Mouse (Mus musculus) gastrocnemius, postnatal 25 days (tissue): ENCODE measurements around the gene Dclre1b. TPM values are rescaled to one million over a fixed set of nuclear protein-coding genes. Genes with fewer than 3 reads are reported as not detected.
"Not testable (repeated sequence)": the region's sequence is repeated elsewhere in the genome, so short reads cannot be mapped to it uniquely, and the experiment has no call there.

Experiments
- DNase-seq: peaks from one replicate; pipeline ENCODE4 v3.0.0; 2022
- long read RNA-seq, 2 experiments: library from polyadenylated mRNA; stranded (forward); transcript quantifications; one replicate each; pipeline ENCODE4 v2.0.0; 2021
- total RNA-seq, 2 experiments: library from RNA; stranded (reverse); gene quantifications; 1 replicate in 1 of 2; 2 replicates in 1 of 2; pipeline ENCODE4 v1.2.3; 2021

Gene Dclre1b
- total RNA-seq = 1 to 10 TPM; 2.8 to 5.0 TPM
- long read RNA-seq, experiment 1, full-length matches to known transcripts = 1 of 1 reads
- long read RNA-seq, experiment 1, partial matches to known transcripts = 0 of 1 reads
- long read RNA-seq, experiment 1, other reads (novel, unspliced or antisense) = 0 of 1 reads
- long read RNA-seq, experiment 2, full-length matches to known transcripts = 5 of 5 reads
- long read RNA-seq, experiment 2, partial matches to known transcripts = 0 of 5 reads
- long read RNA-seq, experiment 2, other reads (novel, unspliced or antisense) = 0 of 5 reads

DNA sequence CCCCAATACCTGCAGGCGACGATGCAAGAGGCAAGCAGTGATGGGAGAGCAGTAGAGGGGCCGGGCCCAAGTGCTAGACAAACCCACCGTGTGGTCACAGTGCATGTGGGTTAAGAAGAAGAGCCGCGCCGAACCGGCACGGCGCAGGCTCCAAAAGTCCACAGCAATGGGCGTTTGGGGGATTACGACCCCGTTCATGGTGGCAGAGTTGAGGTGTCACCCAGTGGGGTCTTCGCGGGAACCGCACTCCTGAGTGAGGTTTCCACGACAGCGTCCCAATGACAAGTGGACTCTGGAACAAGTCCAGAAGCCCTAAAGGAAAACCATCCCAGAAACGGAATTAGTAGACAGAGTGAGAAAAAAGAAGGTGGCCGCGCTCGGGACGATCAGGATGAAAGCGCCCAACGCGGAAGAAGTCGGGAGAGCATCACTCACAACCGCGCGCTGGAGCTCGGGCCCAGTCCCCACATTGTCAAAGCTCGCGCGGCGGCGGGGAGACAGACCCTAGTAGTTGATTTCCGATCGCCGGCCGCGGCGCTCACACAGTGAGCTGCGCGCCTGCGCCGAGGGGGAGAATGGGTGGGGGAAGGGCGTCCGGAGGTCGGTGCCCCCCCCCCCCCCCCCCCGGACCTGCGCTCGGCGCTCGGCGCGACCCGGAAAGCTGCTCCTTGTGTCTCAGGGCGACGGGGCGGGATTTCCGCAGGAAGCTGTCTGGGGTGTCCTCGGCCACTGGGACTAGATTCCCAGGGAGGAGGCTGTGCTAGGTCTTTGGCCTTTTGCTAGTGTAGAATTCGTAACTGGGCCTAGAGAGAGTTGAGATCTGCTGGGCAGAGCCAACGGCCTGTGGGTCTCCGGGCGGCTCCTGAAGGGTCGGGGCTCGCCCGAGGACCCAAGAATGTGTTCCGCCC is at the start of gene Dclre1b, which contains the start of the genes Ap4b1 and Gm43064:
Dclre1b (minus strand) TSS at position 554 of the 908 bp plus-strand sequence.
Ap4b1 (plus strand) TSS at position 630 of the 908 bp plus-strand sequence.
Gm43064 (plus strand) TSS at position 683 of the 908 bp plus-strand sequence.
- peak; percentile 93 for DNase-seq

DNA sequence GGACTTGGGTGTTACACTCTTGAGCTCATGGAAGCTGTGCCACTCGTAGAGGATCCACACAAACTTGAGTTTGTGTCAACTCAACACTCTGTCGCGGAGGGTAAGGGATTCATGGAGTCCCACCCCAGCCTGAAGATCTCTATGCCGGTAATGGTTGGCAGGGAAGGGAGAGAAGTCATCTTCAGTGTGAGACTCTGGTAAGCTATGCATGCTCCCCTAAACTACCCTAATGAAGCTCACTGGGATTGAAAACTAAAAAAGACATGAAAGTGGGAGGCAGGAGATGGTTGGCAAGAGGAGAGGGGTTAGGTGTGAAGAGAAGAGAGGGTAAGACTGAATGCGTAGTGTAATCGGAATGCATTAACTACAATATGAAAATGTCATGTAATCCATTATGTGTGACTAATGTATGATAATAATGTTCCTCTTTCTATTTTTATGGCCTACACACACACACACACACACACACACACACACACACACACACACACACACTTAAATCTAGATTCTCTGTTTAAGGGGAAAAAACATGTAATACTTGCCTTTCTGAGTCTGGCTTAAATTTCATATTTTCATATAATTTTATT is 48.8 kb upstream of the Dclre1b start:
- no peak for DNase-seq

DNA sequence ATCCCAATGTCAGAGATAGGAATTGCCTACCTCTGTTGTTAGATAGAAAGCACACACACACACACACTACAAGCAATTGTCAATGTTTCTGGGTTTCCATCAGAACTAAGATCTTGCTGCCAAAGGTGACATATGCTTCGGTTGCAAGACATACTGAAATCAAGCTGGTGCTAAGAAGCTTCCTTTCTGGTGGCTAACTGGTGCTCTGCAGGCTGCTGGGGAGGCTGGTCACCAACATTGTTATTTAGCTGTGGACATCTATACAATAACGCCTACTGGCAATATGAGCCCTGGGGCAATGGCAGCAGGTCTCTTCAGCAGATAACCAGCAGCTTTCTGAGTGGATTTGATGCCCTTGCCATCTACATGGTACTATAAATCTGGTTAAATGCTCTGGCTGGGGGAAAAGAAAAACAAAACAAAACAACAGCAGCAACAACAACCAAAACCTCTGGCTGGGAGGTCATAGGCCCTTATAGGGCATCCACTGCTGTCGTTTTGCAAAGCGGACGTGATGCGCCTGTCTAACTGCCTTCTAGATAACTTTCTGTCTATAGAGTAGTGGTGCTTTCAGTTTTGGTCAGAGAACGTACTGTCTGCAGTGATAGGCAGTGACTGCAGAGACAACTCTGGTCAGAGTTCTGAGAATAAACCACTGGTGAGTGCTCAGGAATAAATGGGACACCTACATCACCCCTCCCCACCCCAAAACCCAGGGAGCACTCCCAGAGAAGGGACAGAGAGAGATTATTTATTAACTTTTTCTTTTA is 48.0 kb upstream of the Dclre1b start:
- DNase-seq = no peak

DNA sequence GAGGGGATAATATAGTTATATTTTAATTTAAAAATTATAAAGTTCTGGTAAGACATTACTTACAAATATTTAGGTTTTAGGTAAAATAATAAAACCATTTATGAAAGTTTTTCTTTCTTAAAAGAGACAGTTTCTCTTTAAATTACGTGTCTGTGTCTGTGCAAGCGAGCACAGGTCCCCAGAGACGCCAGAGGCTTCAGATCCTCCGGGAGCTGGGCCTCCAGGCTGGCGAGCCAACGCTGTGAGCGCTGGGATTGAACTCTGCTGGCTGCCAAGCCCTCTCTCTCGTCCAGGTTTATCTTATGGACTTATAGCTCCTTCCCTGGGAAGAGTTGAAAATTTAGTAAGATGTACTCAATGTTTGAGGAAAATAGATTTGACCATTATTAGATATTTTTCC is 44.6 kb upstream of the Dclre1b start:
- no peak for DNase-seq

DNA sequence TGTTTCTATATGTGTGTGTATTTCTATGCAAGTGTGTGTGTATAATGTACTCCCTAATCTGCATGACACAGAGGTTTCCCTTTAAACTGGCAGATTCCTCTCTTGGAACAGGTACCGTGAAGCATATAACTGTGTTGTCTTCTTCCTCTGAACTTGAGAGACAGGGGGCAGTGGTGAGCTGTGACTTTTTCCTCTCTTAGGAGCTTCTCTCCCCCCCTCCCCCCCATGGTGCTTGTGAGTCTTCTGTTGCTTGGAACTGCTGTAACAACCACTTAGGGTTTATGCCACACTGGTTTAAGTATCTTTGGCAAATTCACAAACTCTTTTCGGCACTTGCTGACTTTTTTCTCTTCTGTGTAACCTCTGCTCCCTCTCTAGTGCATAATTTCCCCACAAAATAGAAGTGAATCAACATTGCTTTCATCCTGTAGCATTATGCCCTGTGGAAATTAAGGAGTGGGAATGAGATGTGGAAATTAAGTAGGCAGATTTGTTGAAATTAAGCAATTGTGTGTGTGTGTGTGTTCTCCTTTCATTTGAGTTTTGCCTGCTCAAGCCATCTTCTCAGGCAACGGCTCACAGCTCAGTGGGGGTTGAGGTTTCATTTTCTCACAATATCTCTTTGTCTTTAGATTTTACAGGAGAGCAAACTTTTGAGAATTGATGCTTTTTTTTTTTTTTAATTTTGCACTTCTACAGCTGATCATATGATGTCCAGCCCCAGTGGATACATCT is 43.5 kb upstream of the Dclre1b start:
- DNase-seq = no peak

DNA sequence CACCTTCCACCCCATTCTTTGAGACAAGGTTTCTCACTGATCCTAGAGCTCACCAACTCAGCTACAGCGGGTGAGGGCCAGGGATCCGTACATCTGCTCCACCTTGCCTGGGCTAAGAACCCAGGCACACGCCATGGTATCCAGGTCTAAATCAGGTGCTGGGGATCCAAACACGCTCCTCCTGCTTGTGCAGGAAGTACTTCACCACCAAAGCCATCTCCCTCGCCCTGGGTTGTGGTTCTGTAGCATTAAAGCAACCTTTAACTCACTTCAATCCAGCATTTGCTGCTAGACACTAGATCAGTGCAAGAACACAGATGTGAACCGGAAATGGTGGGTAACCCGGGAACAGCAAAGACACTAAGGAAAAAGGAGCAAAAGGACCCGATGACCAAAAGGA is 42.6 kb upstream of the Dclre1b start:
- DNase-seq = no peak

DNA sequence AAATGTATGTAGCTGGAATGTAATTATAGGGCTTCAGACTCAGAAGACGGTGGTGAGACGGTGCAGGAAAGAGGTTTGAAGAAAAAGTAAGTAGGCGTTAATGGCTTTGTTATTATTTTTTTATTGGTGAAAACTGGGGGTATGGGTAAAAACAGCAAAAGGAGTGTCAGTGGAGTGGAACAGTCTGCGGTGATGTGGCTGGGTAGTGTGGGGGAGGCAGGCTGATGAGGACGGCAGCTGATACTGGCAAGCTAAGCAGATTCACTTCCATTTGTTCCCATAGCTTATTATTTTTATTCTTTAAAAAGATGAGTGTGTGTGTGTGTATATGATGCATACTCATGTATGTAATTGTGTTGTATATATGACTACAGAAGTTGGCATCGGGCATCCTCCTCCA is 42.2 kb upstream of the Dclre1b start:
- no peak for DNase-seq

DNA sequence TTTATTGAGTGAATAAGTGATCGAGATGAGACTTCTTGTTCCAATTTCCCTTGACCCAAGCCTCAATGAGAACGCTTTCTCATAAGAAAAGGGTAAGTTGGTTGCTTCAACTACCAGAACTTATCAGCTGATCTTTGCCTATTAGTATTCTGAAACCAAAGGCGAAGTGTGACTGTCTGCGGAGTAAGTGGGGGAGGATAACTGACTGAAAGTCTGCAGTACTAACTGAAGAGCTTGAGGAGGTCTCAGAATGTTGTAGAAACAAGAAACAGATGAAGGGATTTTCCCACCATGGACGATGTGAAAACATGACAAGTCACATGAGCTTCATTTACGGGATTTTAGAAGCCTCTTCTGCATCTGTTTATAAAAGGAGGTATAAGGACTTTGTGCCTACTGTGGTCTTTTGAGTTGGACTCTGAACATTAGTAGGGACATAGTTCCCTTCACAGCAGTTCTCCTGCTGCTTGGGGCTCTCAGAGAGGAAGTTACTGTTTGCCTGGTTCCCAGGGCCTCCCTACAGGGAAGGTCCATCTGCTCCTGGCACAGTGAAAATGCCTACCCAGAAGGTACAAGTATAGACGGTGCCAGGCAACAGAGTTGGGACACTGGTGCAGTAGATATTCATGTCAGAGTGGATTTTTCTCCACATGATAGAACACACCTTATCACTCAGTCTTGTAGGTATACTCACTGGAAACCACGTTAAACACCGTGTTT is 41.6 kb upstream of the Dclre1b start:
- DNase-seq = no peak

DNA sequence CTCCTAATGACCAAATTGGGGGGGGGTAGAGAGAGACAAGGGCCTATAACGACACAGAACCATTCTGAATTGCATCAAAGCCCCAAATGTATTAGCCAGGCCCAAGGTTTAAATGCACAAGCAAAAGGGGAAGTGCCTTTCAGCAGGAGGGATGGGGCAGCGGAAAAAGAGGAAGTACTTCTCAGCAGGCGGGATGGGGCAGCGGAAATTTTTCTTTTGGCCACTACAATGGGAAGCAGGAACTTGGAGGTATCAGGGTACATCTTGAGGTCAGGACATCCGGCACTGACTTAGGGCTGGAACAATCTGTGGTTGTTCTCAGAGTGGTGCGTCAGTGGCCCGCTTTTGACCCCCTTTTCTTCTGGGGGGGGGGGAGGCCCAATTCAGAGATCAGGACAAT is 31.7 kb upstream of the Dclre1b start:
- DNase-seq = not testable (repeated sequence)

DNA sequence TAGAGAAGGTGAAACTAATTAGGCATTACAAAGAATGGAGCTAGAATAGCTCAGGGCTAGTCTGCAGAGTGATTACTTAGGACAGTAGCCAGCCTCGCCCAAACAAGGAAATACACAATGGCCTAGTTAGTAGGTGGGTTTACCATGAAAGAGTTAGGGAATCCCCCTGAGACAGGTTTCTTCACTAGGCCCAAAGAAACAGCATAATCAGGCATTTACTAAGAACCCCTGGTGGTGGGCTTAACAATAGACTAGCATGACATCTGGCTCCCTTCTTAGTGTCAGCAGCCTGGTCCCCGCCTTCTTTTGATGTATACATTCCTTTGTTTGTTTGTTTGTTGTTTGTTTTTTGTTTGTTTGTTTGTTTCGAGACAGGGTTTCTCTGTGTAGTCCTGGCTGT is 31.0 kb upstream of the Dclre1b start:
- not testable (repeated sequence) for DNase-seq

DNA sequence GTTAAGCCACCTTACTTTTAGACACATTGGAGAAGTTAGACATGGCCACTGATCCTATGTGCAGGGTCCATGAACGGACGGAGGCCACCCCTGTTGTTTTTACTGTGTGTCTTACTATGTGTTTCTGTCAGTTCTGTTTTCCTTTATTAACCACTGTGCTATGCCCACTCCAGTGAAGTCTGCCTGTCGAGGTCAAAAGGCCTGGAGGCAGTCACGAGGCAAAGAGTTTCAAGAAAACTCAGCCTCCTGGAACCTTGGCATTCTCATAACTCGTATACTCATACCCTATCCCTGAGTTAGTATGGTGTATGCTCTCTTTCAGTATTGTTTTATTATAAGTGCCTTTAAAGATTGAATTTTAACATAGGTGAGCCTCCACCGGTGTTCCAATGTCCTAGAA is 30.5 kb upstream of the Dclre1b start:
- no peak for DNase-seq

DNA sequence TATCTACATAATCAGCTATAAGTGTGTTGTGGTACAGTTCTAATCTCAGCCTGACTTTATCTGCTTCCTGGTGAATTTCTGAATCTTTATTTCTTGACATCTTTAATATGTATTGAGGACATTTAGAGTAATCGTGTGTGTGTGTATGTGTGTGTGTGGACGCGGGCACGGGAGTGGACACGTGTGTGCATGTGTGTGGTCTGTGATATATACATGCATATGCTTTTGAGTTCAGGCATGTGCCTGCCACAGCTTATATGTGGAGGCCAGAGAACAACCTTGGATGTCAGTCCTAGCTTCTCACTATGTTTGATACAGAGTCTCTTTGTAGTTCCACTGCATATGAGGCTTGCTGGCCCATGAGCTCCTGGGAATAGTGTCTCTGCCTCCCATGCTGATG is 27.2 kb upstream of the Dclre1b start:
- no peak for DNase-seq

DNA sequence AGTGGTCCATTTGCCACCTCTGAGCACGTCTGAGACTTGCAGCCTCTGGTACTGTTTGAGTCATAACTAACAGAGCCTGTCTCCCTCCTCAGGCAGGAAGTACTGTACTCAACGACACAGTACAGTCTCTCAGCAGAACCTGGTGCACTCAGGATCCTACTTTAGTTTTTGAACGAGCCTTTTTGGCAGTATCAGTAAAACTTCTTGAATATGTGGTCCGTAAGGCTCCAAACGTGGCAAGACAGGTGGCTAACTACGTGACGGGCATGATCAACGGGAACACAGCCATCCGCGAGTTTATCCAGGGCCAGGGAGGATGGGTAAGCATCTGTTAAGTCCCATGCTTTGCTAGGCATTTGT is 26.7 kb upstream of the Dclre1b start:
- no peak for DNase-seq

DNA sequence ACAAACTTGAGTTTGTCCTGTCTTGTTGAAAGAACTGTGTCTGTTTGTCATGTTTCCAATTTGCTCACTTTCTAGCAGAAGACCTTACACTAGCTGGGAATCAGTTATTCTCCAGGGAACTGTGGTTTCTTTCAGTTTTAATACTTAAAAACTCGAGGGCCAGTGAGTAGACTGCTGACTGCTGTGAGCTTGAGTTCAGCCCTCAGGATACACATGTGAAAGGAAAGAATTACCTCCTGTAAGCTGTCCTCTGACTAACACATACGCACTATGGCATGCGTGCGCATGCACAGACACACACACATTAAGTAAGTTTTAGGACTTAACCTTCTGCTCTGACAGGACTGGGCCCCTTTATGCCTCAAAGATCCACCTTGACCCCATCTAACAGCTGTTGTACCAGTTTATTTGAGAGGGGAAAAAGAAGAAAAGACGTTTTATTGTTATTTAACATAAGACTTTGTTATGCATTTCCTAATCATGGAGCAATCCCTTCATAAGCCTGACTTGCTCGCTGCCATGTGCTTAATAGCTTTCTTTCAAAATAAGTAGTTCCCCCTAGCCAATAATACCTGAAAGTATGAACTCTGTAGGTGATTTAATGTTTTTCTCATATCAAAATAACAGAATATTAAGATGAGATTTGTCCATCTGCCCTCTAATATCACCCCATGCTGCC is 26.2 kb upstream of the Dclre1b start:
- no peak for DNase-seq

DNA sequence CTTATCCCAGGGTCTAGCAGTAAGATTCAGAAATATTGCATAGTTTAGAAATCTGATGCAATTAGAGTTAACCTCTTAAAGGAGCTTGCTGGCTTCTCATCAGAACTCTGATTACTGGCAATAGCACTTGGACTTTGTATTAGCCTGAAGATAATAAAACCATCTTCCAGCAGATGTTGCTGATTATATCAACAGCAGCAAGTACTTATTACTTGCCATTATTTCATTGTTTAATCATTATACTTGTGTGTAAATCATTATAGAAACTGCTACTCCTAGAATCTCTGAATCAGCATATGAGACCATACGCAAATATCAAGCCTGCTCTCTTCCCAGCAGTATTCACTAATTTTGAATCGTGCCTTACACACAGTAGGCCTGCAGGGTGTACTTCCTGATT is 24.8 kb upstream of the Dclre1b start:
- DNase-seq = no peak

DNA sequence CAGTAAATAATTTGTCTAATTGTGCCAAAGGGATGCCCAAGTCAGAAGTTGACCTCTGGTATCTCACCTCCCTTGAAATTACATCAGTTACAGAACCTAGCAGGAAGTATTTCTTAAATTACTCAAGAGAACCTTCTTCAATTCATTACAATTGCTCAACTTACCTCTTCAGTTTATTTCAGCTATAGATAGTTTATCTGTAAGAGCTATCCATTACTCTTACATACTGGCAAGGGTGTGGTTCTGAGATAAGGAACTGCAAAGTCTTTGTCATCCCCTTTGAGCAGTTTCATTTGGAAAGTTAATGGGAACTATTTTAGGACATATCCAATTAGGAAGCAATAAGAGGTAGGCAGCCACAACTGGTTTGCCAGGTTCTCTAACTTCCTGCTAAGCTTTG is 23.2 kb upstream of the Dclre1b start, which contains the start of gene Bcl2l15:
Bcl2l15 (plus strand) TSS at position 176 of the 400 bp plus-strand sequence.
- no peak for DNase-seq

DNA sequence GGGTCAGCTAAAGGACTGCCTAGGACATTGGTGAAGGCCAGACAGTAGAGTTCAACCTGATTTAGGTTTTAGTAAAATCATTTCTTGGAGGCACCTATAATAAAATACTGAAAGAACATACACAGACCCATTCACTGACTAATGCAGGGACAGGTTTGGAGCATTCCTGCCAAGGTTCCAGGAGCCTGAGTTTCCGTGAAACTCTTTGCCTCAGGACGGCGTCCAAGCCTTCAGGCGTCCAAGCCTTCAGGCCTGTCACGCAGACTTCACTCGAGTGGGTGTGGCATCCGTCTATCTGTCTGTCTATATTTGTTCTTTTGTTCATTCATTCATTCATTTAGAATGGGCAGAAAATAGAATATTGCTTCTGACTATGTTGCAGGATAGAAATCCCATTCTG is 21.9 kb upstream of the Dclre1b start:
- no peak for DNase-seq

DNA sequence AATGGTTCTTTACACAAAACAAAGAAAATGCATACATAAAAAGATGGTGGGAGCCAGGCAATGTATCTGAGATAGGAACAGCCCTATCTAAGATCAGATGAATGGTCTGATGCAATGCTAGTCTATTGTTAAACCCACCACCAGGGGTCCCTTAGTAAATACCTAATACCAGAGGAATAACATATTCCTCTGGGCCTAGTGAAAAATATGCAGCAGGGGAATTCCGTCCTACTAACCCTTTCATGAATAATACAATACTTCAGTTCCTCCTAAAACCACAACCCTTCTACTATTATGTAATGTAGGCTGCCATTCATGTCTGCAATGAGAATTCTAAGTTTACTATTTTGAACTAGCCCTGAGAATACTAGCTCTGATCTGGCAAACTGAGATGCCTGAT is 21.4 kb upstream of the Dclre1b start:
- not testable (repeated sequence) for DNase-seq

DNA sequence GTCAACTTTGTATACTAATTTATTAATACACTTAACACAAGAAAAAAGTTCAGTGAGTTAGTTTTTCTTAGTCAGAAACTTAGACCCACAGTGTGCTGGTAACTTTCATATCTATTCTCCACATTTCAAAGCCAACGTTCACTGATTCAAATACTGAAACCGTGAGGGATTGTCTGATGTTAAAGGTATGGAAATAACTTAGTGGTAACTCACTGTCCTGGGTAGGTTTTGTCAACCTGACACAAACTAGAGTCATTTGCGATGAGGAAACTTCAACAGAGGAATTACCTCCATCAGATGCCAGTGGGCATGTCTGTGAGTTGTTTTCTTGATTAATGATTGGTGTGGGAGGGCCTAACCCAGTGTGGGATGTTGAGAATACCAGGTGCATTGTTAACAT is 19.8 kb upstream of the Dclre1b start:
- no peak for DNase-seq

DNA sequence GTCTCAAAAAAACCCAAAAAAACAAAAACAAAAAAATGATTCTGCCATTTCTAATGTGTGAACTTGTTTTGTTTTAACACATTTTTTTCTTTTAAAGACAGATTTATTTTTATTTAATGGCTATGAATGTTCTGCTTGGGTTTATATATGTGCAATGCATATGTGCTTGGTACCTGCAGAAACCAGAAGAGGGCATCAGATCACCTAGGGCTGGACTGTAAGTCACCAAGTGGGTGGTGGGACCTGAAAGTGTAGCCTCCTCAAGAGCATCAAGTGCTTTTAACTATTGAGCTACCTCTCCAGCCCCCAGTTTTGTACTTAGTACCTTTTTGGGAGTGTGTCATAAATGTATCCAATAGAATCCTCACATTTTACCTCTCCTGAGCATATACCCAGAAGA is 18.3 kb upstream of the Dclre1b start:
- DNase-seq = no peak
